Mouse (Mus musculus): ENCODE results near the gene Cadps. TPM values are rescaled to one million over a fixed set of nuclear protein-coding genes. Genes with fewer than 3 reads are reported as not detected.

Cadps gene
- total and polyA plus RNA-seq, 2 experiments, result under 0.01 TPM; not detected in 1

GRCm38 (mm10) chr14:12838323-12838722 lies 15.4 kb upstream of the Cadps start:
- H3K27ac ChIP-seq (replicated peaks; ENCODE audit: insufficient read depth, low read depth, low read length), result no peak overlapping the region
- H3K4me3 ChIP-seq (ENCODE audit: insufficient read depth, low read depth, low read length), result no peak overlapping the region
- TF ChIP-seq POLR2A (IDR thresholded peaks at IDR 0.05; ENCODE audit: extremely low read depth, insufficient read depth, low read length) (no peak), CTCF (IDR thresholded peaks at IDR 0.05; ENCODE audit: low read depth, low read length) (no peak)
- no peak overlapping the region for H3K9ac ChIP-seq (ENCODE audit: low read depth, low read length)
- H3K36me3 ChIP-seq (ENCODE audit: control insufficient read depth, insufficient read depth, low read length), result no peaks in the 10 kb centered on the region
- no peak for DNase-seq (ENCODE audit: extremely low read depth, low read depth, low spot score)
- H3K4me1 ChIP-seq (ENCODE audit: control insufficient read depth, insufficient read depth, low read length), result no peaks in the 10 kb centered on the region
- H3K79me2 ChIP-seq (ENCODE audit: control insufficient read depth, insufficient read depth, low read length), result no peaks in the 10 kb centered on the region
- no peaks in the 10 kb centered on the region for H3K27me3 ChIP-seq (ENCODE audit: control insufficient read depth, insufficient read depth, low read length)

- no peaks in the 10 kb centered on the region for H3K4me1 ChIP-seq (ENCODE audit: control insufficient read depth, insufficient read depth, low read length)
- no peak overlapping the region for H3K9ac ChIP-seq (ENCODE audit: low read depth, low read length)
- H3K27me3 ChIP-seq (ENCODE audit: control insufficient read depth, insufficient read depth, low read length), result no peaks in the 10 kb centered on the region
- H3K4me3 ChIP-seq (ENCODE audit: insufficient read depth, low read depth, low read length), result no peak overlapping the region
- H3K79me2 ChIP-seq (ENCODE audit: control insufficient read depth, insufficient read depth, low read length), result no peaks in the 10 kb centered on the region
- no peaks in the 10 kb centered on the region for H3K36me3 ChIP-seq (ENCODE audit: control insufficient read depth, insufficient read depth, low read length)
- WGBS, result 16% methylated on average over 1 of the region's 1 CpGs
- no peak for TF ChIP-seq POLR2A (IDR thresholded peaks at IDR 0.05; ENCODE audit: extremely low read depth, insufficient read depth, low read length)
- no peak for TF ChIP-seq CTCF (IDR thresholded peaks at IDR 0.05; ENCODE audit: low read depth, low read length)
- no peak for DNase-seq (ENCODE audit: extremely low read depth, low read depth, low spot score)
- H3K27ac ChIP-seq (replicated peaks; ENCODE audit: insufficient read depth, low read depth, low read length), result no peak overlapping the region
Measured at GRCm38 (mm10) chr14:12837902-12838301, 15.0 kb upstream of the Cadps start.

GRCm38 (mm10) chr14:12823781-12824180 lies 902 bp upstream of the Cadps start:
- no peaks in the 10 kb centered on the region for H3K36me3 ChIP-seq (ENCODE audit: control insufficient read depth, insufficient read depth, low read length)
- no peak overlapping the region for H3K4me3 ChIP-seq (ENCODE audit: insufficient read depth, low read depth, low read length)
- H3K9ac ChIP-seq (ENCODE audit: low read depth, low read length), result no peak overlapping the region
- H3K27ac ChIP-seq (replicated peaks; ENCODE audit: insufficient read depth, low read depth, low read length), result no peak overlapping the region
- WGBS, result 14% methylated on average over 6 of the region's 6 CpGs
- H3K27me3 ChIP-seq (ENCODE audit: control insufficient read depth, insufficient read depth, low read length), result peaks cover 13% of the 10 kb centered on the region
- no peaks in the 10 kb centered on the region for H3K4me1 ChIP-seq (ENCODE audit: control insufficient read depth, insufficient read depth, low read length)
- TF ChIP-seq POLR2A (IDR thresholded peaks at IDR 0.05; ENCODE audit: extremely low read depth, insufficient read depth, low read length), result no peak
- no peaks in the 10 kb centered on the region for H3K79me2 ChIP-seq (ENCODE audit: control insufficient read depth, insufficient read depth, low read length)
- no peak for DNase-seq (ENCODE audit: extremely low read depth, low read depth, low spot score)

- TF ChIP-seq POLR2A (IDR thresholded peaks at IDR 0.05; ENCODE audit: extremely low read depth, insufficient read depth, low read length) (no peak), CTCF (IDR thresholded peaks at IDR 0.05; ENCODE audit: low read depth, low read length) (no peak)
- Histone ChIP-seq H3K4me3 (ENCODE audit: insufficient read depth, low read depth, low read length) (no peak overlapping the region), H3K9ac (ENCODE audit: low read depth, low read length) (no peak overlapping the region), H3K79me2 (ENCODE audit: control insufficient read depth, insufficient read depth, low read length) (no peaks in the 10 kb centered on the region), H3K4me1 (ENCODE audit: control insufficient read depth, insufficient read depth, low read length) (no peaks in the 10 kb centered on the region), H3K27me3 (ENCODE audit: control insufficient read depth, insufficient read depth, low read length) (peaks cover 13% of the 10 kb centered on the region), H3K36me3 (ENCODE audit: control insufficient read depth, insufficient read depth, low read length) (no peaks in the 10 kb centered on the region), H3K27ac (replicated peaks; ENCODE audit: insufficient read depth, low read depth, low read length) (no peak overlapping the region)
- 1% methylated on average over 55 of the region's 58 CpGs for WGBS
- DNase-seq (ENCODE audit: extremely low read depth, low read depth, low spot score), result no peak
Measured at GRCm38 (mm10) chr14:12821831-12822490, 918 bp downstream of the Cadps start.

- Histone ChIP-seq H3K9ac (ENCODE audit: low read depth, low read length) (no peak overlapping the region), H3K79me2 (ENCODE audit: control insufficient read depth, insufficient read depth, low read length) (no peaks in the 10 kb centered on the region), H3K36me3 (ENCODE audit: control insufficient read depth, insufficient read depth, low read length) (no peaks in the 10 kb centered on the region), H3K4me3 (ENCODE audit: insufficient read depth, low read depth, low read length) (no peak overlapping the region), H3K27ac (replicated peaks; ENCODE audit: insufficient read depth, low read depth, low read length) (no peak overlapping the region), H3K27me3 (ENCODE audit: control insufficient read depth, insufficient read depth, low read length) (peaks cover 13% of the 10 kb centered on the region), H3K4me1 (ENCODE audit: control insufficient read depth, insufficient read depth, low read length) (no peaks in the 10 kb centered on the region)
- WGBS, result 2% methylated on average over 13 of the region's 13 CpGs
- TF ChIP-seq POLR2A (IDR thresholded peaks at IDR 0.05; ENCODE audit: extremely low read depth, insufficient read depth, low read length) (no peak), CTCF (IDR thresholded peaks at IDR 0.05; ENCODE audit: low read depth, low read length) (no peak)
- no peak for DNase-seq (ENCODE audit: extremely low read depth, low read depth, low spot score)
Measured at GRCm38 (mm10) chr14:12821156-12821813, 1.6 kb downstream of the Cadps start.

- Histone ChIP-seq H3K4me1 (ENCODE audit: control insufficient read depth, insufficient read depth, low read length) (no peaks in the 10 kb centered on the region), H3K4me3 (ENCODE audit: insufficient read depth, low read depth, low read length) (no peak overlapping the region), H3K27ac (replicated peaks; ENCODE audit: insufficient read depth, low read depth, low read length) (no peak overlapping the region), H3K9ac (ENCODE audit: low read depth, low read length) (no peak overlapping the region), H3K79me2 (ENCODE audit: control insufficient read depth, insufficient read depth, low read length) (no peaks in the 10 kb centered on the region), H3K27me3 (ENCODE audit: control insufficient read depth, insufficient read depth, low read length) (peaks cover 13% of the 10 kb centered on the region), H3K36me3 (ENCODE audit: control insufficient read depth, insufficient read depth, low read length) (no peaks in the 10 kb centered on the region)
- no peak for DNase-seq (ENCODE audit: extremely low read depth, low read depth, low spot score)
- TF ChIP-seq POLR2A (IDR thresholded peaks at IDR 0.05; ENCODE audit: extremely low read depth, insufficient read depth, low read length) (no peak), CTCF (IDR thresholded peaks at IDR 0.05; ENCODE audit: low read depth, low read length) (no peak)
- WGBS, result 70% methylated on average over 1 of the region's 1 CpGs
Measured at GRCm38 (mm10) chr14:12820149-12820548, 2.7 kb downstream of the Cadps start.
